Mouse (Mus musculus) retina, postnatal 1 day (tissue): Measurements from ENCODE around the gene Speer4a.
"Not testable (repeated sequence)": the region's sequence is repeated elsewhere in the genome, so short reads cannot be mapped to it uniquely, and the experiment has no call there.

Source experiments
- DNase-seq: peaks from one replicate; pipeline ENCODE4 v3.0.0-alpha.2; 2012

Speer4a gene

GRCm38 (mm10) chr5:26039458-26039857 lies at the start of gene Speer4a:
Speer4a (minus strand) TSS chr5:26039558.
- not testable (repeated sequence) for DNase-seq

- DNase-seq: peak; percentile 51
These were observed 39.7 kb upstream of the Speer4a start for GRCm38 (mm10) chr5:26079023-26079422.

DNA sequence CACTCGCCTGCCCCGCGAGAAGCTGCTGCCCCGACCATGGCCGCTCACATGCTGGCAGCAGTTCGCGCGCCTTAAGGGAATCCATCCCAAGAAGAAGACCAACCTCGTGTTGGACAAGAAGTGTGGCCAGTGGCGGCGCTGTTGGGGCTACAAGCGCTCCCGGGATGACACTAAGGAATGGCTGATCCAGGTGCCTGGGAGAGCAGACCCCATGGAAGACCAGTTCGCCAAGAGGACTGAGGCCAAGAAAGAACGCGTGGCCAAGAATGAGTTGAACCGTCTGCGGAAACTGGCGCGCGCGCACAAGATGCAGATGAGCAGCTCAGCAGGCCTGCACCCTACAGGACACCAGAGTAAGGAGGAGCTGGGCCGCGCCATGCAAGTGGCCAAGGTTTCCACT lies 31.4 kb upstream of the Speer4a start:
- no peak for DNase-seq

- not testable (repeated sequence) for DNase-seq
These were observed 19.1 kb upstream of the Speer4a start, which contains the start of gene Gm7347 for GRCm38 (mm10) chr5:26058481-26058880. Gm7347 (minus strand) TSS chr5:26058581.

DNA sequence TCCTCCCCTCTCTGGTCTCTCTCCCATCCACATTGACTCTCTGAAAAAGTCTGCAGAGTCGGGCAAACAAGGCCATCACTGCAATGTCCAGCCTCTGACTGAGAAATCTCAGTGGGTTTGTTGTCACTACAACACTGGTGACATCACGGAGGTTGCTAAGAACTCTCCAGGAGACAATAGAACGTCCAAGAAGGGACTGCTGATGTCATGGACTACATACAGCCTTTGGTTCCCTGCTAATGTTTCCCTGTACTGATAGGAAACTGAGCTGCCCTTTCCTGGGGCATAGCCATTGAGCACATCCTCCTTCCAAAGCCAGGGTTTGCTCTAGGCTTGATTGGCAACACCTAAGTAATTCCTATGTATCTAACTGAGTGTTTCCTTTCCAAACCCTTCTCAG lies 16.5 kb downstream of the Speer4a start, which contains the start of gene Gm5862:
Gene Gm5862, minus strand, starts transcription at position 101 of the 400 bp plus-strand sequence.
- not testable (repeated sequence) for DNase-seq

DNA sequence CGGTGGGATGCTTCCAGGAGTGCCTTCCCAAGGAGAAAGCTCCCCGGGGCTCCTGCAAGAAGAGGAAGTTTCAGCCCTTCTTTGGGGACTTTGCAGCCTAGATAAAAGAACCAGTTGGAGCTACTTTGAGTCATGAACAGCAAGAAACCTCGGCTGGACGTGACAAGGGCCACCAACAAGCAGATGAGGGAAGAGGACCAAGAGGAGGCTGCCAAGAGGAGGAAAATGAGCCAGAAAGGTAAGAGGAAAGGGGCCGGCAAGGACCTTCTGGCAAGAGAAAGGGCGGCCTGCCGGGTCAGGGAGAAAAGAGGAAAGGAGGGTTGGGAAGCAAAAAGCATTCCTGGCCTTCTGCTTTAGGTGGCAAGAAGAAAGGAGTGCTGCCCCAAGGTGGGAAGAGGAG lies 31.7 kb downstream of the Speer4a start:
- not testable (repeated sequence) for DNase-seq

- peak; percentile 70 for DNase-seq
These were observed 32.2 kb downstream of the Speer4a start for GRCm38 (mm10) chr5:26006937-26007695.

DNA sequence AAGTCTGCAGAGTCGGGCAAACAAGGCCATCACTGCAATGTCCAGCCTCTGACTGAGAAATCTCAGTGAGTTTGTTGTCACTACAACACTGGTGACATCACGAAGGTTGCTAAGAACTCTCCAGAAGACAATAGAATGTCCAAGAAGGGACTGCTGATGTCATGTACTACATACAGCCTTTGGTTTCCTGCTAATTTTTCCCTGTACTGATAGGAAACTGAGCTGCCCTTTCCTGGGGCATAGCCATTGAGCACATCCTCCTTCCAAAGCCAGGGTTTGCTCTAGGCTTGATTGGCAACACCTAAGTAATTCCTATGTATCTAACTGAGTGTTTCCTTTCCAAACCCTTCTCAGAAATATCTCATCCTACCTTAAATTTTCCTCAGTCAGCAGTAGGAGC lies 34.7 kb downstream of the Speer4a start, which contains the start of gene Gm1979:
Gene Gm1979, minus strand, starts transcription at position 101 of the 400 bp plus-strand sequence.
- DNase-seq: not testable (repeated sequence)

- not testable (repeated sequence) for DNase-seq
These were observed 50.8 kb downstream of the Speer4a start, which contains the start of gene Gm21698 for GRCm38 (mm10) chr5:25988550-25988949. Gm21698 (minus strand) TSS chr5:25988650.
